Mouse (Mus musculus) hindbrain, postnatal 0 days (tissue): ENCODE measurements around the gene Hoxc8. TPM values are rescaled to one million over a fixed set of nuclear protein-coding genes. Genes with fewer than 3 reads are reported as not detected.

Source experiments
- ATAC-seq: fragments of 200-750 bp; cut with Nextera tagmentation; 2 replicates; pipeline ENCODE4 v1.8.0; 2017; ENCODE audit warnings: mild to moderate bottlenecking, moderate TSS enrichment, moderate library complexity
- DNase-seq: peaks from one replicate; pipeline ENCODE4 v3.0.0-alpha.2; 2015; ENCODE audit warnings: low spot score
- H3K27ac ChIP-seq: fragments of 300-500 bp; sonication (generic); 2 replicates; pipeline ENCODE4 v1.5.1; 2014; ENCODE audit warnings: mild to moderate bottlenecking
- H3K27me3 ChIP-seq: fragments of 300-500 bp; sonication (generic); 2 replicates; pipeline ENCODE4 v1.6.1; 2014; ENCODE audit warnings: low read length, mixed read lengths; ENCODE audit not compliant: insufficient read depth
- H3K36me3 ChIP-seq: fragments of 300-500 bp; sonication (generic); 2 replicates; pipeline ENCODE4 v1.6.1; 2014; ENCODE audit warnings: low read length, mixed read lengths; ENCODE audit not compliant: insufficient read depth
- H3K4me1 ChIP-seq: fragments of 300-500 bp; sonication (generic); 2 replicates; pipeline ENCODE4 v1.6.1; 2014; ENCODE audit warnings: antibody characterized with exemption, low read length, mixed read lengths; ENCODE audit not compliant: insufficient read depth
- H3K4me2 ChIP-seq: fragments of 300-500 bp; sonication (generic); 2 replicates; pipeline ENCODE4 v1.6.1; 2014; ENCODE audit warnings: low read depth, mild to moderate bottlenecking, low read length, moderate library complexity, mixed read lengths
- H3K4me3 ChIP-seq: fragments of 300-500 bp; sonication (generic); 2 replicates; pipeline ENCODE4 v1.5.1; 2014; ENCODE audit warnings: low read length
- H3K9ac ChIP-seq: fragments of 300-500 bp; sonication (generic); replicated peaks from 2 replicates; pipeline ENCODE4 v1.6.1; 2014; ENCODE audit warnings: mild to moderate bottlenecking, low read length, moderate library complexity, mixed read lengths
- H3K9me3 ChIP-seq: fragments of 300-500 bp; sonication (generic); 2 replicates; pipeline ENCODE4 v1.6.1; 2016; ENCODE audit warnings: low read length, mixed read lengths
- CTCF ChIP-seq: IDR thresholded peaks from 2 replicates; pipeline ENCODE4 v1.5.1; 2016; ENCODE audit warnings: antibody characterized with exemption, control low read depth, low read depth
- WGBS: fragments of 180-500 bp; shearing (Covaris S2); extraction: QIAGEN DNeasy Blood & Tissue Kit; methylation state at CpG from one replicate; pipeline ENCODE4 v1.1.7; 2014; 5-methylcytosine and 5-hydroxymethylcytosine counted together
- polyA plus RNA-seq: library from polyadenylated mRNA; unstranded; fragments of >200 nt; fragmentation: Nextera tagmentation; extraction: Ambion mirVana; gene quantifications from 2 replicates; pipeline ENCODE4 v1.2.1, GENCODE M21; 2015
- total RNA-seq: library from RNA; depleted of rRNA; stranded (reverse); fragments of >200 nt; gene quantifications from 2 replicates; pipeline ENCODE4 v1.2.3, GENCODE M21; 2014

Gene Hoxc8
- total and polyA plus RNA-seq, 2 experiments from 2014 or later, result 0.26 TPM; not detected in 1

- H3K36me3 ChIP-seq, result no peaks in the 10 kb centered on the region
- peak overlapping the region; percentile 57 for H3K4me2 ChIP-seq
- H3K9ac ChIP-seq, result peak overlapping the region; percentile 33
- peak overlapping the region; percentile 27 for H3K4me3 ChIP-seq
- no peak for DNase-seq
- H3K27me3 ChIP-seq, result peaks cover 96% of the 10 kb centered on the region
- no peaks in the 10 kb centered on the region for H3K4me1 ChIP-seq
- under 1% methylated on average over 50 of the region's 57 CpGs for WGBS
- no peak for TF ChIP-seq CTCF
- peak; percentile 69 for ATAC-seq
- H3K27ac ChIP-seq, result peak overlapping the region; percentile 36; the same call in 1 of the 2 replicates
- no peaks in the 10 kb centered on the region for H3K9me3 ChIP-seq
Observed at GRCm38 (mm10) chr15:103014166-103015008, 24.0 kb downstream of the Hoxc8 start.

- Histone ChIP-seq H3K4me3 (peak overlapping the region; percentile 27), H3K4me1 (no peaks in the 10 kb centered on the region), H3K9ac (peak overlapping the region; percentile 33), H3K9me3 (no peaks in the 10 kb centered on the region), H3K4me2 (peak overlapping the region; percentile 57), H3K27me3 (peaks cover 97% of the 10 kb centered on the region), H3K36me3 (no peaks in the 10 kb centered on the region), H3K27ac (no peak overlapping the region)
- WGBS, result 1% methylated on average over 26 of the region's 28 CpGs
- DNase-seq, result no peak
- 0 out of 2 replicates have a peak, but pooled peaks have one; percentile 13 for ATAC-seq
- no peak for TF ChIP-seq CTCF
Observed at GRCm38 (mm10) chr15:103015009-103015399, 24.6 kb downstream of the Hoxc8 start.

- Histone ChIP-seq H3K9me3 (no peaks in the 10 kb centered on the region), H3K4me1 (no peaks in the 10 kb centered on the region), H3K27me3 (peaks cover 97% of the 10 kb centered on the region), H3K27ac (no peak overlapping the region), H3K4me2 (peak overlapping the region; percentile 57), H3K9ac (peak overlapping the region; percentile 33; the same call in 1 of the 2 replicates), H3K36me3 (no peaks in the 10 kb centered on the region), H3K4me3 (peak overlapping the region; percentile 27; the same call in 1 of the 2 replicates)
- ATAC-seq (no peak), DNase-seq (no peak)
- WGBS, result 3% methylated on average over 19 of the region's 19 CpGs
- TF ChIP-seq CTCF, result no peak
Observed at GRCm38 (mm10) chr15:103015406-103016166, 25.2 kb downstream of the Hoxc8 start.

- H3K27me3 ChIP-seq, result peaks cover 98% of the 10 kb centered on the region
- TF ChIP-seq CTCF, result no peak
- no peak within 1 kb of the TSS for H3K4me2 ChIP-seq
- H3K4me3 ChIP-seq, result no peak within 1 kb of the TSS
- H3K27ac ChIP-seq, result no peak within 1 kb of the TSS
- H3K4me1 ChIP-seq, result no peaks in the 10 kb centered on the region
- ATAC-seq (no peak), DNase-seq (no peak)
- H3K9me3 ChIP-seq, result no peaks in the 10 kb centered on the region
- no peak within 1 kb of the TSS for H3K9ac ChIP-seq
- WGBS, result 11% methylated on average over 9 of the region's 9 CpGs
- no peaks in the 10 kb centered on the region for H3K36me3 ChIP-seq
Observed at GRCm38 (mm10) chr15:103018636-103019035, 28.2 kb downstream of the Hoxc8 start, which contains the start of gene Hoxc4. Gene Hoxc4, plus strand, starts transcription at chr15:103018934.

- peaks cover 97% of the 10 kb centered on the region for H3K27me3 ChIP-seq
- no peak overlapping the region for H3K27ac ChIP-seq
Observed at GRCm38 (mm10) chr15:103020899-103021418, 30.6 kb downstream of the Hoxc8 start.

GRCm38 (mm10) chr15:103021544-103021943 is 31.1 kb downstream of the Hoxc8 start:
- 10% methylated on average over 8 of the region's 8 CpGs for WGBS
- no peak for TF ChIP-seq CTCF
- H3K9ac ChIP-seq, result no peak overlapping the region
- H3K36me3 ChIP-seq, result no peaks in the 10 kb centered on the region
- peak overlapping the region; percentile 23; the same call in 1 of the 2 replicates for H3K4me2 ChIP-seq
- no peak for DNase-seq
- H3K27ac ChIP-seq, result no peak overlapping the region
- H3K27me3 ChIP-seq, result peaks cover 97% of the 10 kb centered on the region
- H3K4me1 ChIP-seq, result no peaks in the 10 kb centered on the region
- no peaks in the 10 kb centered on the region for H3K9me3 ChIP-seq
- ATAC-seq, result no peak
- H3K4me3 ChIP-seq, result no peak overlapping the region

More at GRCm38 (mm10) chr15:103020899-103021418, 30.6 kb downstream of the Hoxc8 start:
- H3K9me3 ChIP-seq, result no peaks in the 10 kb centered on the region
- no peak for TF ChIP-seq CTCF
- DNase-seq, result no peak
- H3K4me3 ChIP-seq, result no peak overlapping the region
- H3K4me1 ChIP-seq, result no peaks in the 10 kb centered on the region
- no peak for ATAC-seq
- WGBS, result 2% methylated on average over 8 of the region's 8 CpGs
- peak overlapping the region; percentile 23; the same call in 1 of the 2 replicates for H3K4me2 ChIP-seq
- H3K9ac ChIP-seq, result no peak overlapping the region
- no peaks in the 10 kb centered on the region for H3K36me3 ChIP-seq
